Mouse (Mus musculus) kidney, adult 2 months (tissue): Measurements from ENCODE around the gene Ano6.

Experiments used
- CTCF ChIP-seq: fragments of 200-500 bp; conservative IDR thresholded peaks from 2 replicates; pipeline ENCODE4 v1.5.1; 2011; ENCODE audit warnings: low read depth, mild to moderate bottlenecking, control low read depth, low read length, moderate library complexity, mixed read lengths; ENCODE audit not compliant: insufficient read depth, insufficient read length
- POLR2A ChIP-seq: fragments of 200-500 bp; IDR thresholded peaks from one replicate; pipeline ENCODE4 v1.6.1; 2011; ENCODE audit warnings: low read depth, low read length, control low read depth

- no peak for TF ChIP-seq CTCF
- no peak for TF ChIP-seq POLR2A
Measured at GRCm38 (mm10) chr15:95849513-95850411, 59.1 kb downstream of the Ano6 start.
